Mouse (Mus musculus) large intestine, adult 2 months (tissue): Measurements from ENCODE around the gene Hils1. TPM values are rescaled to one million over a fixed set of nuclear protein-coding genes. Genes with fewer than 3 reads are reported as not detected.
"Not testable (repeated sequence)": the region's sequence is repeated elsewhere in the genome, so short reads cannot be mapped to it uniquely, and the experiment has no call there.

Source experiments
- DNase-seq: peaks from one replicate; pipeline ENCODE4 v3.0.0-alpha.2; 2012; ENCODE audit warnings: low read depth, low spot score
- WGBS: fragments of 180-500 bp; shearing (Covaris S2); methylation state at CpG from one replicate; pipeline ENCODE4 v1.1.7; 2018; 5-methylcytosine and 5-hydroxymethylcytosine counted together
- polyA plus RNA-seq: library from polyadenylated mRNA; depleted of rRNA; stranded (reverse); fragments of >200 nt; gene quantifications from 2 replicates; pipeline ENCODE4 v1.2.3, GENCODE M21; 2012

The Hils1 gene
- polyA plus RNA-seq, 1 experiment: not detected

- DNase-seq: no peak
- WGBS: 88% methylated on average over 8 of the region's 8 CpGs
These were observed 32.7 kb downstream of the Hils1 start for GRCm38 (mm10) chr11:95000128-95000527.

DNA sequence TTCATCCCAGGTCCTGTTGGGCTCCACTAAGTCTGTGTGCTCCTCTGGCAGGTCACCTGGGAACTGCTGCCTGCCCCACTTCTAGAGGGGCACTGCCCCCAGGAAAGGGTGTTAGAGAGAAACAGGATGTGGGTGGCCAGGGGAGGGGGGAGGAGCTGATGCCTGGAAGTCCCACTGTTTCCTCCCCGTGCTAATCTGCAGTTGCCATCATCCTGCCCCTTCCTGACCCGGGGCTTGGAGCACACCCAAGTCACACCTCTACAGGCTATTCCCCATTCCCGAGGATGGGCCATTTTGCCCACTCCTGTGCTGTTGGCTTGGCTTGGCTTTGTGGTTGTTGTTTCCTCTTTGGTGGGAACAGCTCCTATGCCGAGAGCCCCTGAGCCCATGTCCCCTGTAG lies 33.2 kb downstream of the Hils1 start:
- 26% methylated on average over 4 of the region's 4 CpGs for WGBS
- DNase-seq: no peak

- 4% methylated on average over 8 of the region's 8 CpGs for WGBS
- DNase-seq: no peak
These were observed 33.7 kb downstream of the Hils1 start for GRCm38 (mm10) chr11:95001058-95001457.

- no peak for DNase-seq
- 86% methylated on average over 21 of the region's 21 CpGs for WGBS
These were observed 34.4 kb downstream of the Hils1 start for GRCm38 (mm10) chr11:95001584-95002347.

GRCm38 (mm10) chr11:95002705-95003104 lies 35.3 kb downstream of the Hils1 start:
- 95% methylated on average over 8 of the region's 8 CpGs for WGBS
- DNase-seq: no peak

DNA sequence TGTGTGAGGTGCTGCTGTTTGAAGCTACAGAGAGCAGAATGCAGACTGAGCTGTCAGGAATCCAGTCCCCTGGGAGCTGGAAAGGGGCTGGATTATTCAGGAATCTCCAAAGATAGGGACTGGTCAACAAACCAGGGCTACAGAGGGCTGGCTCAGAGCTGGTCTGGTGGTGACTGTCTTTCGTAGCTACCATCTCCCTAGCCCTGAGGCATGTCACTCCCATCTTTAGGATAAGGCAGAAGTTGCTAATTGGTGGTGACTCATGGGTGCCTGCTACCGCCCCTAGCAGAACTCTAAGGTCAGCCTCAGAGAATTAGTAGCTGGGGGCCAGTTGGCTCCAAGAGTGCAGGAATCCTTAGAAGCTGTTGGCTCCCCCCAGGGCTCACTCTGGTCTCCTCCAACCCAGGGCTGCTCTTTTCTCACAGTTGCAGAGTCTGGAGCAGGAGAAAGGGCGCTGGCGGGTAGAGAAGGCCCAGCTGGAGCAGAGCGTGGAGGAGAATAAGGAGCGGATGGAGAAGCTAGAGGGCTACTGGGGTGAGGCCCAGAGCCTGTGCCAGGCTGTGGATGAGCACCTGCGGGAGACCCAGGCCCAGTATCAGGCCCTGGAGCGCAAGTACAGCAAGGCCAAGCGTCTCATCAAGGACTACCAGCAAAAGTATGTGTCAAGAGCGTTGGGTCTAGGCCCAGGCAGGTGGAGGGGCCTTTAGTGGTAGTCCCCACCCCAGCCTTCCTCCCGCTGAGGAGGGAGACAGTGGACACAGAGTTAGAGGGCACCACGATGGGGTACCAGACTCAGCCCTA lies 36.9 kb downstream of the Hils1 start:
- 85% methylated on average over 12 of the region's 12 CpGs for WGBS
- no peak for DNase-seq

- WGBS: 66% methylated on average over 6 of the region's 6 CpGs
- DNase-seq: no peak
These were observed 37.5 kb downstream of the Hils1 start for GRCm38 (mm10) chr11:95004937-95005198.

GRCm38 (mm10) chr11:95006038-95006437 lies 38.6 kb downstream of the Hils1 start:
- 32% methylated on average over 4 of the region's 4 CpGs for WGBS
- DNase-seq: no peak

- no peak for DNase-seq
- 2% methylated on average over 27 of the region's 27 CpGs for WGBS
These were observed 39.3 kb downstream of the Hils1 start for GRCm38 (mm10) chr11:95006525-95007219.

GRCm38 (mm10) chr11:95007418-95007817 lies 40.0 kb downstream of the Hils1 start:
- WGBS: 38% methylated on average over 3 of the region's 3 CpGs
- DNase-seq: no peak

- 24% methylated on average over 15 of the region's 15 CpGs for WGBS
- DNase-seq: no peak
These were observed 41.6 kb downstream of the Hils1 start for GRCm38 (mm10) chr11:95008661-95009628.

GRCm38 (mm10) chr11:95009629-95010014 lies 42.2 kb downstream of the Hils1 start, which contains the start of gene Samd14:
Gene Samd14 (plus strand): TSS chr11:95009879.
- 2% methylated on average over 32 of the region's 32 CpGs for WGBS
- no peak for DNase-seq

DNA sequence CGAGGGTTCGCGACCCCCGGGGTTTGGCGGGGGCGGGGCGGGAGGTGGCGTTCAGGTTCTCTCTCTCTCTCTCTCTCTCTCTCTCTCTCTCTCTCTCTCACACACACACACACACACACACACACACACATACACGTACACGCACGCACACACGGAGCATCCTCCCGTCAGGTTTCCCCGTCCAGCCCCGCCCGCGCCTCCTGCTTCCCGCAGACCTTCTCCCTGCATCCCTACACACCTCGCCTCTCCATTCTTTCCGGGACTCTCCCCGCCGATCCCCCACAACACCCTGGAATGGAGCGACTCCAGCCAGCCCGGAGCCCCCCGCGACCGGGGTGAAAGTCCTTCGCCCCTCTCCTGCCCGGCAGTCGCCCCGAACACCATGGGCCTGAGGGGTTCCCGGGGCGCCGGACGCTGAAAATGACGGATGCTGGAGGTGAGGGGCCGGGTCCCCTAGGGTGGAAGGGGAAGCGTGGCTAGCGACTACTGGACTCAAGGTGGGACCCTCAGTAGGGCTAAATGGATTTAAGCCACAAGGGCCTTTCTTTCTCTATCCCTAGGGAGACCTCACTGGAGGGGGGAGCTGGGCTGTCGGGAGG lies 42.8 kb downstream of the Hils1 start:
- 6% methylated on average over 40 of the region's 40 CpGs for WGBS

DNA sequence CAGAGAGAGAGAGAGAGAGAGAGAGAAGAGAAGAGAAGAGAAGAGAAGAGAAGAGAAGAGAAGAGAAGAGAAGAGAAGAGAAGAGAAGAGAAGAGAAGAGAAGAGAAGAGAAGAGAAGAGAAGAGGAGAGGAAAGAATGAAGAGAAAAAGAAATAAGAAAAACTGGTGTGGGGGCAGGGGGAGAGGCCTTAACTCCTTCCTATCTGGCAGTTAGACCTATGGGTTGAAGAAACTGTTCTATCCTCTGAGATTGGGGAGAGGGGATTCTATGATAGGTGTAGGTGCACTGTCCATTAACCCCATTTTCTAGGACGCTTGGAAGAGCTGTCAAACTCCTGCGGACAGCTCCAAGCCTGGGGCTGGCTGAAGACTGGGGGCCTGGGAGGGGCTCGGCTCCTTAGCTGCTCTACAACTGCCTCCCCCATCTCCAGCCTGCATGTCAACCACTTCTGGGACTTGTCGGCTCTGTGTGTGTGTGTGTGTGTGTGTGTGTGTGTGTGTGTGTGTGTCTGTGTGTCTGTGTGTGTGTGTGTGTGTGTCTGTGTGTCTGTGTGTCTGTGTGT lies 43.5 kb downstream of the Hils1 start:
- WGBS: 59% methylated on average over 4 of the region's 4 CpGs
- not testable (repeated sequence) for DNase-seq

More for the DNA sequence above, 42.8 kb downstream of the Hils1 start:
- DNase-seq: no peak

DNA sequence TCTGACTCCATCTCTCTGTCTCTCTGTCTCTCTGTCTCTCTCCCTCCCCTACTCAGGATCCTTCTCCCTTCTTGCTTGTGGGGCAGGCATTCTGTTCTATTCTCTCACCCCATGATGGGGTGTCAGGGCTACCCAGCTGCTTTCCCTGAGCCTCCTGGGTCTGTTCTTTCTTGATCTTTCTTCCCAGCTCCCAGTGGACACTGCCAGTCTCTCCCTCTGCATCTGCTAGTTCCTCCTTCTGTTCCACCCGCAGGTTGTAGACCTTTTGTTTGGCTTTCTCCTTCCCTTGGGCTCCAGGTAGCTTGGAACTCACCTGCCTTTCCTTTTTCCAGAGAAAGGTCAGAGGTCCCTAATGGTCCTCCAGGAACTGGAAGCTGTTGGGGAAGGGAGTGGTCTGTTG lies 44.0 kb downstream of the Hils1 start:
- DNase-seq: no peak
- WGBS: 32% methylated on average over 1 of the region's 1 CpGs

GRCm38 (mm10) chr11:95012075-95012474 lies 44.7 kb downstream of the Hils1 start:
- 55% methylated on average over 3 of the region's 3 CpGs for whole genome bisulfite sequencing
- no peak for DNase-seq

DNA sequence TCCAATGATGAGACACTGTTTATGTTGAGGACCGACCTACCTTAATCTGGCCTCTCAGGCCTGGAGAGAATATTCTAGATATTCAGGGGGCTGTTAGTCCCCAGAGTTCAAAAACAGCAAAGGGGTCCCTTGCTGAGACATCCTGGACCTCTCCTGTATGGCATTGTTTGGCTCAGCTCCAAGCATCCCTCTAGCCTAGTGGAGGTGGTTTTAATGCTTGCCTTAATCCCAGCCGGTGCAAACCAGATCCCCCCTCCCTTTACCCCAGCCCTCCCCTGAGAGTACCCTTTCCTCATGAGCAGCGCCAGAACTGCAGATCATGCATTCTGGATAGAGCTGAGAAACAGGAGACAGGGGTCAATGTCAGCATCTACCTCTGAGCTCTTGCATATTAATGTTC lies 45.1 kb downstream of the Hils1 start:
- no peak for DNase-seq
- 61% methylated on average over 3 of the region's 3 CpGs for WGBS

DNA sequence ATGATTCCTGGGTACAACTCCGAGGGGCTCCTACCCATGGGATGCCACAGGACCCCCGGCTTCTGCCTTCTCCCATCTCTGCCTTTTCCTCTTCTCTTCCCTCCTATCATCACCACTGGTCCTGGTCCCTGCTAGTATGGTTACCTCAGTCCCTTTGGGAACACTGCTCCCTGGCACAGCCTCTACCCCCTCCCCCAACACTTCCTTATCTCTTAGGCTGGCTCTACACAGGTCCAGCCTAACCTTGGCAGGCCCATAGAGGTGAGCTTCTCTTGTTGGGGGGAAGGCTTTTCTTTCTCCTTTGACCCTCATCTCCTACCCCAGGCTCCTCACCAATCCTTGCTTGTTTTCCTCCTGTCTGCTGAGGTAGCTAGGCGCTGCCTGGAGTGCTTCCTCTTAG lies 48.1 kb downstream of the Hils1 start:
- 71% methylated on average over 3 of the region's 3 CpGs for WGBS
- DNase-seq: no peak
